Mouse (Mus musculus): ENCODE measurements around the gene Wapl.

Gene Wapl

GRCm38 (mm10) chr14:34693970-34694369 lies 20.2 kb downstream of the Wapl start:
- no peak for DNase-seq (ENCODE audit: extremely low read depth, low read depth, low spot score)

GRCm38 (mm10) chr14:34697376-34697775 lies 23.6 kb downstream of the Wapl start:
- DNase-seq (ENCODE audit: extremely low read depth, low read depth, low spot score), result no peak

GRCm38 (mm10) chr14:34710209-34710608 lies 36.5 kb downstream of the Wapl start:
- no peak for DNase-seq (ENCODE audit: extremely low read depth, low read depth, low spot score)

- DNase-seq (ENCODE audit: extremely low read depth, low read depth, low spot score), result no peak
These were observed 38.3 kb downstream of the Wapl start for GRCm38 (mm10) chr14:34712027-34712426.

- DNase-seq (ENCODE audit: extremely low read depth, low read depth, low spot score), result no peak
These were observed 39.1 kb downstream of the Wapl start for GRCm38 (mm10) chr14:34712857-34713256.

- no peak for DNase-seq (ENCODE audit: extremely low read depth, low read depth, low spot score)
These were observed 44.4 kb downstream of the Wapl start for GRCm38 (mm10) chr14:34718150-34718549.

GRCm38 (mm10) chr14:34727709-34728108 lies 54.0 kb downstream of the Wapl start:
- no peak for DNase-seq (ENCODE audit: extremely low read depth, low read depth, low spot score)

GRCm38 (mm10) chr14:34735405-34735804 lies 61.7 kb downstream of the Wapl start:
- DNase-seq (ENCODE audit: extremely low read depth, low read depth, low spot score), result no peak

- DNase-seq (ENCODE audit: extremely low read depth, low read depth, low spot score), result no peak
These were observed 71.7 kb downstream of the Wapl start for GRCm38 (mm10) chr14:34745401-34745800.

GRCm38 (mm10) chr14:34755731-34756130 lies 82.0 kb downstream of the Wapl start:
- DNase-seq (ENCODE audit: extremely low read depth, low read depth, low spot score), result no peak

GRCm38 (mm10) chr14:34759938-34760337 lies 86.2 kb downstream of the Wapl start:
- no peak for DNase-seq (ENCODE audit: extremely low read depth, low read depth, low spot score)

GRCm38 (mm10) chr14:34761082-34761959 lies 87.6 kb downstream of the Wapl start:
- DNase-seq (ENCODE audit: extremely low read depth, low read depth, low spot score), result no peak

- DNase-seq (ENCODE audit: extremely low read depth, low read depth, low spot score), result no peak
These were observed 89.0 kb downstream of the Wapl start for GRCm38 (mm10) chr14:34762682-34763081.

GRCm38 (mm10) chr14:34763771-34764539 lies 90.2 kb downstream of the Wapl start:
- no peak for DNase-seq (ENCODE audit: extremely low read depth, low read depth, low spot score)

- no peak for DNase-seq (ENCODE audit: extremely low read depth, low read depth, low spot score)
These were observed 91.2 kb downstream of the Wapl start for GRCm38 (mm10) chr14:34764908-34765307.

GRCm38 (mm10) chr14:34765380-34765779 lies 91.7 kb downstream of the Wapl start:
- no peak for DNase-seq (ENCODE audit: extremely low read depth, low read depth, low spot score)

- no peak for DNase-seq (ENCODE audit: extremely low read depth, low read depth, low spot score)
These were observed 92.5 kb downstream of the Wapl start for GRCm38 (mm10) chr14:34766181-34766580.

GRCm38 (mm10) chr14:34768373-34768772 lies 94.6 kb downstream of the Wapl start:
- DNase-seq (ENCODE audit: extremely low read depth, low read depth, low spot score), result no peak

- no peak for DNase-seq (ENCODE audit: extremely low read depth, low read depth, low spot score)
These were observed 95.4 kb downstream of the Wapl start for GRCm38 (mm10) chr14:34769021-34769566.

GRCm38 (mm10) chr14:34769567-34770158 lies 95.9 kb downstream of the Wapl start:
- no peak for DNase-seq (ENCODE audit: extremely low read depth, low read depth, low spot score)

GRCm38 (mm10) chr14:34770467-34770866 lies 96.7 kb downstream of the Wapl start:
- no peak for DNase-seq (ENCODE audit: extremely low read depth, low read depth, low spot score)

All from fat pad, adult 2 months (tissue).